Mouse (Mus musculus): Measurements from ENCODE around the gene Kdm5b. TPM values are rescaled to one million over a fixed set of nuclear protein-coding genes. Genes with fewer than 3 reads are reported as not detected.

Gene Kdm5b
- polyA plus RNA-seq, 1 experiment from 2014 or later = 98.7 TPM

- Histone ChIP-seq H3K36me3 (ENCODE audit: control insufficient read depth, insufficient read depth, low read length) (no peaks in the 10 kb centered on the region; the same call in 1 of the 2 replicates), H3K27me3 (ENCODE audit: control insufficient read depth, insufficient read depth, low read length) (no peaks in the 10 kb centered on the region), H3K9ac (ENCODE audit: low read length) (no peak overlapping the region), H3K4me1 (ENCODE audit: control insufficient read depth, insufficient read depth, low read length) (peaks cover 5% of the 10 kb centered on the region), H3K4me3 (ENCODE audit: low read depth, low read length) (no peak overlapping the region), H3K9me3 (ENCODE audit: control insufficient read depth, low read length) (no peaks in the 10 kb centered on the region), H3K4me2 (ENCODE audit: low read depth) (no peak overlapping the region), H3K27ac (ENCODE audit: low read depth, low read length) (no peak overlapping the region)
- no peak for DNase-seq (ENCODE audit: low spot score)
- ATAC-seq (ENCODE audit: insufficient read depth, low FRiP score, low TSS enrichment) = no peak
- 92% methylated on average over 3 of the region's 3 CpGs for WGBS
Measured at GRCm38 (mm10) chr1:134563726-134564125, 3.8 kb downstream of the Kdm5b start.

GRCm38 (mm10) chr1:134567511-134567910 is 7.5 kb downstream of the Kdm5b start:
- H3K4me2 ChIP-seq (ENCODE audit: low read depth) = no peak overlapping the region
- ATAC-seq (ENCODE audit: insufficient read depth, low FRiP score, low TSS enrichment) (no peak), DNase-seq (ENCODE audit: low spot score) (no peak)
- no peaks in the 10 kb centered on the region for H3K27me3 ChIP-seq (ENCODE audit: control insufficient read depth, insufficient read depth, low read length)
- H3K4me3 ChIP-seq (ENCODE audit: low read depth, low read length) = no peak overlapping the region
- peaks cover 1% of the 10 kb centered on the region for H3K4me1 ChIP-seq (ENCODE audit: control insufficient read depth, insufficient read depth, low read length)
- no peak overlapping the region for H3K27ac ChIP-seq (ENCODE audit: low read depth, low read length)
- no peaks in the 10 kb centered on the region; the same call in 1 of the 2 replicates for H3K36me3 ChIP-seq (ENCODE audit: control insufficient read depth, insufficient read depth, low read length)
- no peak overlapping the region for H3K9ac ChIP-seq (ENCODE audit: low read length)
- WGBS = 23% methylated on average over 1 of the region's 1 CpGs
- H3K9me3 ChIP-seq (ENCODE audit: control insufficient read depth, low read length) = no peaks in the 10 kb centered on the region

GRCm38 (mm10) chr1:134570171-134570570 is 10.2 kb downstream of the Kdm5b start:
- no peaks in the 10 kb centered on the region; the same call in 1 of the 2 replicates for H3K36me3 ChIP-seq (ENCODE audit: control insufficient read depth, insufficient read depth, low read length)
- no peak overlapping the region for H3K4me2 ChIP-seq (ENCODE audit: low read depth)
- 93% methylated on average over 9 of the region's 9 CpGs for WGBS
- DNase-seq (ENCODE audit: low spot score) (no peak), ATAC-seq (ENCODE audit: insufficient read depth, low FRiP score, low TSS enrichment) (no peak)
- H3K9ac ChIP-seq (ENCODE audit: low read length) = no peak overlapping the region
- H3K4me3 ChIP-seq (ENCODE audit: low read depth, low read length) = no peak overlapping the region
- no peaks in the 10 kb centered on the region for H3K27me3 ChIP-seq (ENCODE audit: control insufficient read depth, insufficient read depth, low read length)
- H3K4me1 ChIP-seq (ENCODE audit: control insufficient read depth, insufficient read depth, low read length) = no peaks in the 10 kb centered on the region
- H3K27ac ChIP-seq (ENCODE audit: low read depth, low read length) = no peak overlapping the region
- H3K9me3 ChIP-seq (ENCODE audit: control insufficient read depth, low read length) = no peaks in the 10 kb centered on the region

- ATAC-seq (ENCODE audit: insufficient read depth, low FRiP score, low TSS enrichment) (no peak), DNase-seq (ENCODE audit: low spot score) (no peak)
- H3K27me3 ChIP-seq (ENCODE audit: control insufficient read depth, insufficient read depth, low read length) = no peaks in the 10 kb centered on the region
- no peak overlapping the region for H3K9ac ChIP-seq (ENCODE audit: low read length)
- no peaks in the 10 kb centered on the region for H3K4me1 ChIP-seq (ENCODE audit: control insufficient read depth, insufficient read depth, low read length)
- H3K27ac ChIP-seq (ENCODE audit: low read depth, low read length) = no peak overlapping the region
- no peak overlapping the region for H3K4me2 ChIP-seq (ENCODE audit: low read depth)
- no peaks in the 10 kb centered on the region for H3K9me3 ChIP-seq (ENCODE audit: control insufficient read depth, low read length)
- H3K36me3 ChIP-seq (ENCODE audit: control insufficient read depth, insufficient read depth, low read length) = no peaks in the 10 kb centered on the region; the same call in 1 of the 2 replicates
- WGBS = 77% methylated on average over 3 of the region's 3 CpGs
- H3K4me3 ChIP-seq (ENCODE audit: low read depth, low read length) = no peak overlapping the region
Measured at GRCm38 (mm10) chr1:134570631-134571030, 10.7 kb downstream of the Kdm5b start.

GRCm38 (mm10) chr1:134573300-134573931 is 13.4 kb downstream of the Kdm5b start:
- no peak for DNase-seq (ENCODE audit: low spot score)
- Histone ChIP-seq H3K4me2 (ENCODE audit: low read depth) (no peak overlapping the region), H3K4me1 (ENCODE audit: control insufficient read depth, insufficient read depth, low read length) (no peaks in the 10 kb centered on the region), H3K27ac (ENCODE audit: low read depth, low read length) (no peak overlapping the region), H3K9me3 (ENCODE audit: control insufficient read depth, low read length) (no peaks in the 10 kb centered on the region), H3K4me3 (ENCODE audit: low read depth, low read length) (no peak overlapping the region), H3K27me3 (ENCODE audit: control insufficient read depth, insufficient read depth, low read length) (no peaks in the 10 kb centered on the region), H3K36me3 (ENCODE audit: control insufficient read depth, insufficient read depth, low read length) (no peaks in the 10 kb centered on the region; the same call in 1 of the 2 replicates), H3K9ac (ENCODE audit: low read length) (no peak overlapping the region)
- WGBS = 76% methylated on average over 1 of the region's 1 CpGs
- ATAC-seq (ENCODE audit: insufficient read depth, low FRiP score, low TSS enrichment) = no peak

GRCm38 (mm10) chr1:134573932-134574315 is 14.0 kb downstream of the Kdm5b start:
- Histone ChIP-seq H3K27ac (ENCODE audit: low read depth, low read length) (no peak overlapping the region), H3K36me3 (ENCODE audit: control insufficient read depth, insufficient read depth, low read length) (no peaks in the 10 kb centered on the region), H3K9ac (ENCODE audit: low read length) (no peak overlapping the region), H3K9me3 (ENCODE audit: control insufficient read depth, low read length) (no peaks in the 10 kb centered on the region), H3K27me3 (ENCODE audit: control insufficient read depth, insufficient read depth, low read length) (no peaks in the 10 kb centered on the region), H3K4me3 (ENCODE audit: low read depth, low read length) (no peak overlapping the region), H3K4me1 (ENCODE audit: control insufficient read depth, insufficient read depth, low read length) (no peaks in the 10 kb centered on the region), H3K4me2 (ENCODE audit: low read depth) (no peak overlapping the region)
- DNase-seq (ENCODE audit: low spot score) (no peak), ATAC-seq (ENCODE audit: insufficient read depth, low FRiP score, low TSS enrichment) (no peak)
- WGBS = 81% methylated on average over 5 of the region's 5 CpGs

GRCm38 (mm10) chr1:134577384-134578120 is 17.6 kb downstream of the Kdm5b start:
- Histone ChIP-seq H3K36me3 (ENCODE audit: control insufficient read depth, insufficient read depth, low read length) (no peaks in the 10 kb centered on the region), H3K4me1 (ENCODE audit: control insufficient read depth, insufficient read depth, low read length) (no peaks in the 10 kb centered on the region), H3K9ac (ENCODE audit: low read length) (no peak overlapping the region), H3K4me3 (ENCODE audit: low read depth, low read length) (no peak overlapping the region), H3K9me3 (ENCODE audit: control insufficient read depth, low read length) (no peaks in the 10 kb centered on the region), H3K27me3 (ENCODE audit: control insufficient read depth, insufficient read depth, low read length) (no peaks in the 10 kb centered on the region), H3K27ac (ENCODE audit: low read depth, low read length) (no peak overlapping the region), H3K4me2 (ENCODE audit: low read depth) (no peak overlapping the region)
- no peak for ATAC-seq (ENCODE audit: insufficient read depth, low FRiP score, low TSS enrichment)
- DNase-seq (ENCODE audit: low spot score) = no peak
- 86% methylated on average over 6 of the region's 6 CpGs for WGBS

- no peaks in the 10 kb centered on the region for H3K27me3 ChIP-seq (ENCODE audit: control insufficient read depth, insufficient read depth, low read length)
- no peak overlapping the region for H3K9ac ChIP-seq (ENCODE audit: low read length)
- H3K27ac ChIP-seq (ENCODE audit: low read depth, low read length) = no peak overlapping the region
- ATAC-seq (ENCODE audit: insufficient read depth, low FRiP score, low TSS enrichment) (no peak), DNase-seq (ENCODE audit: low spot score) (no peak)
- 97% methylated on average over 2 of the region's 2 CpGs for WGBS
- peaks cover 2% of the 10 kb centered on the region for H3K36me3 ChIP-seq (ENCODE audit: control insufficient read depth, insufficient read depth, low read length)
- no peak overlapping the region for H3K4me3 ChIP-seq (ENCODE audit: low read depth, low read length)
- no peaks in the 10 kb centered on the region for H3K4me1 ChIP-seq (ENCODE audit: control insufficient read depth, insufficient read depth, low read length)
- no peak overlapping the region for H3K4me2 ChIP-seq (ENCODE audit: low read depth)
- H3K9me3 ChIP-seq (ENCODE audit: control insufficient read depth, low read length) = no peaks in the 10 kb centered on the region
Measured at GRCm38 (mm10) chr1:134580796-134581195, 20.8 kb downstream of the Kdm5b start.

GRCm38 (mm10) chr1:134583560-134583959 is 23.6 kb downstream of the Kdm5b start:
- no peak for DNase-seq (ENCODE audit: low spot score)
- H3K4me3 ChIP-seq (ENCODE audit: low read depth, low read length) = no peak overlapping the region
- ATAC-seq (ENCODE audit: insufficient read depth, low FRiP score, low TSS enrichment) = no peak
- H3K9ac ChIP-seq (ENCODE audit: low read length) = no peak overlapping the region
- H3K4me1 ChIP-seq (ENCODE audit: control insufficient read depth, insufficient read depth, low read length) = no peaks in the 10 kb centered on the region
- no peak overlapping the region for H3K4me2 ChIP-seq (ENCODE audit: low read depth)
- no peaks in the 10 kb centered on the region for H3K27me3 ChIP-seq (ENCODE audit: control insufficient read depth, insufficient read depth, low read length)
- peaks cover 4% of the 10 kb centered on the region for H3K36me3 ChIP-seq (ENCODE audit: control insufficient read depth, insufficient read depth, low read length)
- no peaks in the 10 kb centered on the region for H3K9me3 ChIP-seq (ENCODE audit: control insufficient read depth, low read length)
- WGBS = 71% methylated on average over 3 of the region's 3 CpGs
- H3K27ac ChIP-seq (ENCODE audit: low read depth, low read length) = no peak overlapping the region
